ENCODE assay signal across 24 mouse cellular contexts in genomic region chr14:31245946-31246345, GRCm38 (mm10). TPM values are rescaled to one million over a fixed set of nuclear protein-coding genes. Genes with fewer than 3 reads are reported as not detected.
A peak's percentile ranks its signal among the peaks of the same experiment; 100 is the strongest.
DNase-seq lines count a peak whose midpoint lies in the region; ATAC-seq and TF ChIP-seq lines count a peak whose summit lies in the region.
"Had no signal": no experiment of that assay in that cellular context is flagged by ENCODE, and none has a peak within 500 bp of the region (broad histone marks: within the 10 kb centered on the region; RNA-seq: fewer than 3 reads in every experiment).

No protein-coding gene starts in this region.

- WGBS in heart, embryonic 13.5 days = 35% methylated on average over 1 of the region's 1 CpGs
- WGBS in heart, postnatal 0 days = 27% methylated on average over 1 of the region's 1 CpGs

- no peak overlapping the region for H3K4me3 ChIP-seq in heart, embryonic 13.5 days
- H3K4me3 ChIP-seq in heart, postnatal 0 days (ENCODE audit: low read depth, low read length) = no peak overlapping the region
- H3K4me3 ChIP-seq in embryonic fibroblast, embryonic 13.5 days (ENCODE audit: insufficient read depth, low read length) = no peak overlapping the region
- H3K4me3 ChIP-seq: hindbrain, embryonic 10.5 days; hindbrain, embryonic 13.5 days; intestine, embryonic 15.5 days had no signal

- intact Hi-C loops in heart, postnatal 14 days (cut with DNase I) = no loop called here

- H3K4me1 ChIP-seq in heart, embryonic 13.5 days = peaks cover 27% of the 10 kb centered on the region
- H3K4me1 ChIP-seq in heart, postnatal 0 days (ENCODE audit: control insufficient read depth, insufficient read depth) = 0 out of 2 replicates have a peak, but pooled peaks cover 11% of the 10 kb centered on the region
- H3K4me1 ChIP-seq in embryonic fibroblast, embryonic 13.5 days (ENCODE audit: control insufficient read depth, insufficient read depth, low read length) = peaks cover 5% of the 10 kb centered on the region; the same call in 1 of the 2 replicates

- ATAC-seq in heart, embryonic 13.5 days (ENCODE audit: extremely low read depth, insufficient number of reproducible peaks, low FRiP score, low TSS enrichment) = no peak
- ATAC-seq in heart, postnatal 0 days (ENCODE audit: insufficient read depth, low read depth) = no peak; the same call in 1 of the 2 replicates
- ATAC-seq: CD4-positive, CD25-positive, alpha-beta regulatory T cell, adult 4 months; forebrain, embryonic 14.5 days; forebrain, postnatal 0 days; hindbrain, embryonic 16.5 days; intestine, embryonic 15.5 days; Patski had no signal

- no peak for TF ChIP-seq POLR2A in embryonic fibroblast, embryonic 13.5 days (IDR thresholded peaks at IDR 0.05; ENCODE audit: low read depth, low read length)

- H3K36me3 ChIP-seq in heart, embryonic 13.5 days = no peaks in the 10 kb centered on the region
- H3K36me3 ChIP-seq in heart, postnatal 0 days (replicated peaks; ENCODE audit: control insufficient read depth, insufficient read depth, low read length) = no peaks in the 10 kb centered on the region
- H3K36me3 ChIP-seq: hindbrain, embryonic 10.5 days; hindbrain, embryonic 13.5 days; intestine, embryonic 15.5 days had no signal

- TF ChIP-seq EP300 in heart, postnatal 0 days (IDR thresholded peaks at IDR 0.05; ENCODE audit: low read depth) = no peak

- DNase-seq in heart, adult 18-20 months = no peak
- no peak for DNase-seq in heart, postnatal 0 days (ENCODE audit: low spot score)
- no peak for DNase-seq in heart, postnatal 14 days
- no peak for DNase-seq in T-cell, adult 2 months (ENCODE audit: low spot score)
- DNase-seq: adrenal gland, adult 2 months; adrenal gland, postnatal 14 days; cerebellum, adult 11 months; cerebellum, adult 2 months; forebrain, postnatal 0 days; gastrocnemius, postnatal 25 days; heart, postnatal 36 days; kidney, adult 11 months; kidney, adult 8-10 months had no signal

- H3K27me3 ChIP-seq in heart, embryonic 13.5 days (replicated peaks) = no peaks in the 10 kb centered on the region
- no peaks in the 10 kb centered on the region for H3K27me3 ChIP-seq in heart, postnatal 0 days (ENCODE audit: control insufficient read depth, insufficient read depth, low read length)
- H3K27me3 ChIP-seq: hindbrain, embryonic 13.5 days; intestine, embryonic 15.5 days; Patski had no signal

- H3K27ac ChIP-seq in heart, embryonic 13.5 days (replicated peaks) = peak overlapping the region; percentile 53
- peak overlapping the region; percentile 53 for H3K27ac ChIP-seq in heart, postnatal 0 days (ENCODE audit: low read depth)
- H3K27ac ChIP-seq in embryonic fibroblast, embryonic 13.5 days (ENCODE audit: insufficient read depth, low read length) = peak overlapping the region; percentile 6; the same call in 1 of the 2 replicates
- H3K27ac ChIP-seq: hindbrain, embryonic 10.5 days; hindbrain, embryonic 13.5 days; intestine, embryonic 15.5 days had no signal

- H3K9ac ChIP-seq in heart, embryonic 13.5 days = 0 out of 2 replicates have a peak overlapping the region, but pooled peaks have one; percentile 1
- no peak overlapping the region for H3K9ac ChIP-seq in heart, postnatal 0 days (replicated peaks; ENCODE audit: low read depth, low read length)
- H3K9ac ChIP-seq: forebrain, postnatal 0 days; hindbrain, embryonic 13.5 days; intestine, embryonic 15.5 days had no signal

- H3K9me3 ChIP-seq in heart, embryonic 13.5 days = no peaks in the 10 kb centered on the region
- no peaks in the 10 kb centered on the region for H3K9me3 ChIP-seq in heart, postnatal 0 days (replicated peaks; ENCODE audit: control insufficient read depth, low read length)
- H3K9me3 ChIP-seq: hindbrain, embryonic 10.5 days; hindbrain, embryonic 13.5 days; intestine, embryonic 15.5 days had no signal

- no peak for TF ChIP-seq CTCF in heart, postnatal 0 days (IDR thresholded peaks at IDR 0.05; ENCODE audit: low read depth)
- TF ChIP-seq CTCF in embryonic fibroblast, embryonic 13.5 days (IDR thresholded peaks at IDR 0.05; ENCODE audit: borderline replicate concordance, insufficient read depth, low read length) = no peak

- no peak overlapping the region for H3K4me2 ChIP-seq in heart, embryonic 13.5 days
- no peak overlapping the region for H3K4me2 ChIP-seq in heart, postnatal 0 days (ENCODE audit: low read depth, low read length)
- H3K4me2 ChIP-seq: hindbrain, embryonic 13.5 days; intestine, embryonic 15.5 days had no signal

RNA-seq across cellular contexts. Expression of gene Phf7, which starts 5.2 kb away (rescaled TPM):
- polyA plus RNA-seq in heart, embryonic 13.5 days (2015; fragmentation: Nextera tagmentation; extraction: Ambion mirVana) = 7.8 and 8.2 TPM in 2 replicates
- 1 to 10 TPM; 4.2 to 5.1 TPM for total RNA-seq in heart, adult 18-20 months (2021)
- 2.1 and 7.4 TPM in 2 replicates for total RNA-seq in heart, postnatal 0 days (2014; rRNA removed; ENCODE audit: low replicate concordance)
- polyA plus RNA-seq in heart, postnatal 0 days (2015; fragmentation: Nextera tagmentation; extraction: Ambion mirVana) = 11.7 and 12.5 TPM in 2 replicates
- 1 to 10 TPM; 4.3 to 4.6 TPM for total RNA-seq in heart, postnatal 14 days (2021)
- 5.9 and 6.5 TPM in 2 replicates for polyA plus RNA-seq in embryonic fibroblast, embryonic 13.5 days (2011; ENCODE audit: insufficient read length, low read depth, missing spikeins)

RNA-seq across cellular contexts. Expression of gene Bap1, which starts 5.3 kb away (rescaled TPM):
- polyA plus RNA-seq in heart, embryonic 13.5 days (2015; fragmentation: Nextera tagmentation; extraction: Ambion mirVana) = 52.0 and 59.1 TPM in 2 replicates
- total RNA-seq in heart, adult 18-20 months (2021) = 10 to 100 TPM; 42.4 to 45.3 TPM
- 51.1 and 64.0 TPM in 2 replicates for total RNA-seq in heart, postnatal 0 days (2014; rRNA removed; ENCODE audit: low replicate concordance)
- polyA plus RNA-seq in heart, postnatal 0 days (2015; fragmentation: Nextera tagmentation; extraction: Ambion mirVana) = 34.2 and 38.6 TPM in 2 replicates
- total RNA-seq in heart, postnatal 14 days (2021) = 10 to 100 TPM; 47.3 to 47.5 TPM
- 26.3 and 37.4 TPM in 2 replicates for polyA plus RNA-seq in embryonic fibroblast, embryonic 13.5 days (2011; ENCODE audit: insufficient read length, low read depth, missing spikeins)

RNA-seq across cellular contexts. Expression of gene Sema3g, which starts 28.3 kb away (rescaled TPM):
- 0.51 TPM in 2 replicates for polyA plus RNA-seq in heart, embryonic 13.5 days (2015; fragmentation: Nextera tagmentation; extraction: Ambion mirVana)
- 10 to 100 TPM; 13.5 to 15.7 TPM for total RNA-seq in heart, adult 18-20 months (2021)
- total RNA-seq in heart, postnatal 0 days (2014; rRNA removed; ENCODE audit: low replicate concordance) = 4.4 and 12.7 TPM in 2 replicates
- 0.75 and 0.90 TPM in 2 replicates for polyA plus RNA-seq in heart, postnatal 0 days (2015; fragmentation: Nextera tagmentation; extraction: Ambion mirVana)
- total RNA-seq in heart, postnatal 14 days (2021) = 10 to 100 TPM; 17.4 to 22.2 TPM
- polyA plus RNA-seq in embryonic fibroblast, embryonic 13.5 days (2011; ENCODE audit: insufficient read length, low read depth, missing spikeins) = 0.25 and 0.90 TPM in 2 replicates
- total RNA-seq: granulocyte monocyte progenitor cell, adult 5-6 weeks had no signal
- polyA plus RNA-seq: CD4-positive, CD25-positive, alpha-beta regulatory T cell, adult 4 months had no signal

RNA-seq across cellular contexts. Expression of gene Nisch, which starts 29.2 kb away (rescaled TPM):
- polyA plus RNA-seq in heart, embryonic 13.5 days (2015; fragmentation: Nextera tagmentation; extraction: Ambion mirVana) = 340 and 345 TPM in 2 replicates
- 100 to 1,000 TPM; 118 to 119 TPM for total RNA-seq in heart, adult 18-20 months (2021)
- 292 and 338 TPM in 2 replicates for total RNA-seq in heart, postnatal 0 days (2014; rRNA removed; ENCODE audit: low replicate concordance)
- polyA plus RNA-seq in heart, postnatal 0 days (2015; fragmentation: Nextera tagmentation; extraction: Ambion mirVana) = 162 and 171 TPM in 2 replicates
- 100 to 1,000 TPM; 185 to 197 TPM for total RNA-seq in heart, postnatal 14 days (2021)
- 457 and 524 TPM in 2 replicates for polyA plus RNA-seq in embryonic fibroblast, embryonic 13.5 days (2011; ENCODE audit: insufficient read length, low read depth, missing spikeins)

RNA-seq across cellular contexts. Expression of gene Tnnc1, which starts 37.8 kb away (rescaled TPM):
- polyA plus RNA-seq in heart, embryonic 13.5 days (2015; fragmentation: Nextera tagmentation; extraction: Ambion mirVana) = 3,442 and 4,164 TPM in 2 replicates
- total RNA-seq in heart, adult 18-20 months (2021) = 1,000 to 10,000 TPM; 5,748 to 6,764 TPM
- total RNA-seq in heart, postnatal 0 days (2014; rRNA removed; ENCODE audit: low replicate concordance) = 2,939 and 3,145 TPM in 2 replicates
- polyA plus RNA-seq in heart, postnatal 0 days (2015; fragmentation: Nextera tagmentation; extraction: Ambion mirVana) = 7,680 and 7,748 TPM in 2 replicates
- total RNA-seq in heart, postnatal 14 days (2021) = 1,000 to 10,000 TPM; 4,401 to 4,949 TPM
- 2.4 and 3.0 TPM in 2 replicates for polyA plus RNA-seq in embryonic fibroblast, embryonic 13.5 days (2011; ENCODE audit: insufficient read length, low read depth, missing spikeins)
- total RNA-seq: MEL had no signal
- polyA plus RNA-seq: CD4-positive, CD25-positive, alpha-beta regulatory T cell, adult 4 months had no signal
